Mouse (Mus musculus): Measurements from ENCODE around the gene Hus1. TPM values are rescaled to one million over a fixed set of nuclear protein-coding genes. Genes with fewer than 3 reads are reported as not detected.

Gene Hus1
- total RNA-seq, 2 experiments from 2014 or later, result 14.1 to 15.3 TPM

GRCm38 (mm10) chr11:9020207-9020606 is 9.2 kb upstream of the Hus1 start:
- Histone ChIP-seq H3K27ac (no peak overlapping the region), H3K4me3 (no peak overlapping the region)
- TF ChIP-seq CTCF (conservative IDR thresholded peaks at IDR 0.05), result no peak
- no peak for DNase-seq (ENCODE audit: low spot score in 2 of 2)

GRCm38 (mm10) chr11:9018491-9019267 is 7.7 kb upstream of the Hus1 start:
- DNase-seq (ENCODE audit: low spot score in 2 of 2), result no peak
- TF ChIP-seq CTCF (conservative IDR thresholded peaks at IDR 0.05), result no peak
- no peak overlapping the region for H3K27ac ChIP-seq

GRCm38 (mm10) chr11:9014740-9015139 is 3.7 kb upstream of the Hus1 start:
- no peak for TF ChIP-seq CTCF (conservative IDR thresholded peaks at IDR 0.05)
- DNase-seq (ENCODE audit: low spot score in 2 of 2), result no peak
- no peak overlapping the region for H3K27ac ChIP-seq

More at GRCm38 (mm10) chr11:9018491-9019267, 7.7 kb upstream of the Hus1 start:
- no peak overlapping the region for H3K4me3 ChIP-seq

GRCm38 (mm10) chr11:9011348-9011747 is 357 bp upstream of the Hus1 start:
- DNase-seq (ENCODE audit: low spot score in 2 of 2), result no peak
- TF ChIP-seq CTCF (conservative IDR thresholded peaks at IDR 0.05), result no peak
- peak overlapping the region; percentile 89 for H3K4me3 ChIP-seq
- peak overlapping the region; percentile 92 for H3K27ac ChIP-seq

More at GRCm38 (mm10) chr11:9014740-9015139, 3.7 kb upstream of the Hus1 start:
- no peak overlapping the region for H3K4me3 ChIP-seq

GRCm38 (mm10) chr11:9010416-9010815 is 575 bp downstream of the Hus1 start:
- Histone ChIP-seq H3K4me3 (peak overlapping the region; percentile 89), H3K27ac (peak overlapping the region; percentile 92)
- peak; percentile 3 to 14 for DNase-seq (ENCODE audit: low spot score in 2 of 2)
- no peak for TF ChIP-seq CTCF (conservative IDR thresholded peaks at IDR 0.05)

GRCm38 (mm10) chr11:9008761-9009160 is 2.2 kb downstream of the Hus1 start:
- no peak for TF ChIP-seq CTCF (conservative IDR thresholded peaks at IDR 0.05)
- no peak for DNase-seq (ENCODE audit: low spot score in 2 of 2)
- H3K27ac ChIP-seq, result no peak overlapping the region
- H3K4me3 ChIP-seq, result no peak overlapping the region

GRCm38 (mm10) chr11:8988084-8988483 is 22.9 kb downstream of the Hus1 start:
- peak; percentile 69 for TF ChIP-seq CTCF (conservative IDR thresholded peaks at IDR 0.05)
- Histone ChIP-seq H3K27ac (no peak overlapping the region), H3K4me3 (no peak overlapping the region)
- no peak for DNase-seq (ENCODE audit: low spot score in 2 of 2)

GRCm38 (mm10) chr11:8986058-8986457 is 24.9 kb downstream of the Hus1 start:
- TF ChIP-seq CTCF (conservative IDR thresholded peaks at IDR 0.05), result no peak
- DNase-seq (ENCODE audit: low spot score in 2 of 2), result no peak
- Histone ChIP-seq H3K4me3 (no peak overlapping the region), H3K27ac (no peak overlapping the region)

- peak; percentile 48 to 85 for DNase-seq (ENCODE audit: low spot score in 2 of 2)
- Histone ChIP-seq H3K4me3 (no peak overlapping the region), H3K27ac (no peak overlapping the region)
- TF ChIP-seq CTCF (conservative IDR thresholded peaks at IDR 0.05), result peak; percentile 88
These were observed 27.6 kb downstream of the Hus1 start for GRCm38 (mm10) chr11:8983237-8983861.

GRCm38 (mm10) chr11:8978154-8978553 is 32.8 kb downstream of the Hus1 start:
- no peak overlapping the region for H3K4me3 ChIP-seq
- DNase-seq (ENCODE audit: low spot score in 2 of 2), result no peak
- no peak for TF ChIP-seq CTCF (conservative IDR thresholded peaks at IDR 0.05)

GRCm38 (mm10) chr11:8973166-8973565 is 37.8 kb downstream of the Hus1 start, which contains the start of gene Pkd1l1:
Gene Pkd1l1 (minus strand): TSS chr11:8973266.
- Histone ChIP-seq H3K4me3 (no peak within 1 kb of the TSS), H3K27ac (no peak within 1 kb of the TSS)
- TF ChIP-seq CTCF (conservative IDR thresholded peaks at IDR 0.05), result no peak
- no peak for DNase-seq (ENCODE audit: low spot score in 2 of 2)

More at GRCm38 (mm10) chr11:8978154-8978553, 32.8 kb downstream of the Hus1 start:
- no peak overlapping the region for H3K27ac ChIP-seq

- no peak for TF ChIP-seq CTCF (conservative IDR thresholded peaks at IDR 0.05)
- no peak overlapping the region for H3K4me3 ChIP-seq
- no peak for DNase-seq (ENCODE audit: low spot score in 2 of 2)
- no peak overlapping the region for H3K27ac ChIP-seq
These were observed 38.9 kb downstream of the Hus1 start for GRCm38 (mm10) chr11:8972093-8972492.

GRCm38 (mm10) chr11:8970509-8970908 is 40.5 kb downstream of the Hus1 start:
- Histone ChIP-seq H3K4me3 (no peak overlapping the region), H3K27ac (no peak overlapping the region)
- DNase-seq (ENCODE audit: low spot score in 2 of 2), result no peak
- no peak for TF ChIP-seq CTCF (conservative IDR thresholded peaks at IDR 0.05)

Measured in layer of hippocampus, adult 2 months (tissue).